Mouse (Mus musculus) spleen, embryonic (tissue): ENCODE measurements around the gene Cd276.

ENCODE experiments used
- CTCF ChIA-PET: fragments of 350-600 bp; sonication (Branson Sonifier 250); formaldehyde crosslinking; loops from one replicate; lab custom pipeline; 2022; lab: Charles Lee

Gene Cd276

DNA sequence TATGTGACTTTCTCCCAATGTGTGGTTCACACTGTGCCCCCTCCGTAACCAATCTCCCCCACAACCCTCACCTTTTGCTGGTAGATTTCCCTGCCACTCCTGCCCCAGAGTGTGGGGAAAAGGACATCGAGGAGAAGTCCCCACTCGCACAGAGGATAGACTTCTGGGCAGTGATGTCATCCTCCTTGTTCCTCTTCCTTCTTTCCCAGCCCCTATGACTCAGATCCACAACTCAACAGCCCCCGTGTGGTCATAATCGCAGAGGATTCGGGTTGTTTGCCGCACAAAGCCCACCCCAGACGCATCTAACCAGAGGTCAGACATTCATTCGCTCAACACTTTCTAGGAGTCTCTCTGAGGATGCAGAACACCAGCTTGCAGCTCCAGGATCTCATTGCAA, 3.2 kb downstream of the Cd276 start:
- CTCF ChIA-PET, result no interaction called here

- CTCF ChIA-PET, result no interaction called here
Observed at GRCm38 (mm10) chr9:58550928-58551327, 4.3 kb downstream of the Cd276 start.

GRCm38 (mm10) chr9:58549694-58550093, 5.5 kb downstream of the Cd276 start:
- CTCF ChIA-PET, result no interaction called here

GRCm38 (mm10) chr9:58548897-58549296, 6.3 kb downstream of the Cd276 start:
- CTCF ChIA-PET, result no interaction called here

DNA sequence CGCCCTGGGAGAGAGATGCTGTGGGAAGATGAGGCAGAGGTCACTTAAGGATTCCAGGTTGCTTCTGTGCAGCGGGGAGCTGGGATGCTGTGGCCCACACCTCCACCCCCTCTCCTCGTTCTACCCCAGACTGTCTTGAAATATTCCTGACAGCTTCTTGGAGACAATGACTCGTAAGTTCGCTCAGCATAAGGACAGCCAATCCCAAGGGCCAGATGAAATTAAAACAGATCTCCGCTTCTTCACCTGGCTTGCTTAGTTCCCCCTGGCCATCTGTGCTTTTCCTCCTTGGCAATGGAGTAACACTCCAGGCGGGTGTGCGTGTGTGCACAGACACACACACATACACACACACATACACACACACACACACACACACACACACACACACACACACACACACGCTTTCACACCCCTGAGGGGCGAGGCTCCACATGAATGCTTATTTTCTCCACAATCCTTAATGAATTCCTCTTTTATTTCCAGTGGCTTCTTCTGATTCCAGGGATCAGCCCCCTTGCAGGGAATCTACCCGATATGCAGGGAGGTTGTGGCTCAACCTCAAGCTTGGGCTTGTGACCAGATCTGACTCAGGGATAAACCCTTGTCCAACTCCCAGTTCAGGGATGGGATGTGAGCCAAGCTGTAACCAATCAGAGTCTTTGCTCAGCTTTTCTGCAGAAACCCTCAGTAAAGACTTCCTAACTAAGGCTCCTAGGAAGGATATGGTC, 8.4 kb downstream of the Cd276 start:
- CTCF ChIA-PET, result no interaction called here

GRCm38 (mm10) chr9:58545428-58545827, 9.8 kb downstream of the Cd276 start:
- CTCF ChIA-PET, result no interaction called here

DNA sequence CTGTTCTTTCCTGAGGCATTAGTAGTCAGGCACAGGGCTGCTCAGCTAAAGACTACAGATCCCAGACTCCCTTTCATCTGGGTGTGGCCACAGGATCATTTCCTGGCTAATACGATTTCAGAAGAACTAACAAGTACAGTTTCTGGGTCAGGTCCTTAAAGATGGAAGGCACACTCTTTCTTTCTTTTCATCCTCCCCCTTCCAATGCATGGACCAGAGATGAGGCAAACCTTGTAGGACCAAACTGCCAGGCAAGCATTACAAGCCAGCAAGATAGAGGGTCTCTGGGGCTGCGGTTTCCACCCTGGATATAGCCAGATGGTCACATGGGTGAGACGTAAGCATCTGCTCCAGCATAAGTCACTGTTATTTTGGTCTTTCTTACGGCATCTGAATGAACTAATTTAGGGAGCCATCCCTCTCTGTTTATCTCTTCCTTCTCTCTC, 10.3 kb downstream of the Cd276 start:
- CTCF ChIA-PET, result no interaction called here

DNA sequence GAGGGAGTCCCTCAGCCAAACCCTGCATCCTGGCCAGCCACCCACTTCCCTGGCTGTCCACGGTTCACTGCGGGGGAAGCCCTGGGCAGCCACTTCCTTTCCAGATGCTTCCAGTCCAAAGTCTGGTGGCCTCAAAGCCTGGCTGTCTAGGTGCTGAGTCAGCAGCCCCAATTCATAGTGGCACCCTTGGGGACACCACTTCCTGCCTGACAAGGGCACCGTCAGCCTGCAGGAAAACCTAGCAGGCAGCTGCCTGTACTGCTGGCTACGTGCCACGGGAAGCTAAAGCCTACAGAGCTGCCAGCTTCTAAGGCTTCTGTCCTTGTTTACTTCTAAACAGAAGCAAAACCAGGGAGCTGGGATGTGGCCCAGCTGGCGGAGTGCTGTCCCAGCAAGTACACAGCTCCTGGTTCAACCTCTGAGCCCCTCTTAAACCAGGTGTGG, 13.3 kb downstream of the Cd276 start:
- CTCF ChIA-PET, result interaction anchor here (0.6 to 1.1 kb wide), 2 partner anchors 109 to 287 kb away, joined by 3 read pairs; no protein-coding TSS in a partner anchor

DNA sequence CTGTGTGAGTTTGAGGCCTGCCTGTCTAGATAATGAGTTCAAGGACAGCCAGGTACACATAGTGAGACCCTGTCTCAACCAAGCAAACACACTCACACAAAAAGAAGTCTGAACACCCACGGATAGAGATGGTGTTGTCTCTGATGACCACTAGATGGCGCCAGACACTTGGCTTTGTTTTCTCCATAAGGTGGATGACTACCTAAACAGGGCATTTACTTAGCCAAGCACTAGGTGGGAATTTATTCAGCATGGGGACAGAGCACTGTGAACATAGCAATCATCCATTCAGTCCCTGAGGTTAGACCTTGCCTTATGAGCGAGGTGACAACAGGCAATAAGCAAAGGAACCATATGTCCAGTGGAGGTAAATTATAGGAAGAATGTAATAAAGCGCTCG, 15.4 kb downstream of the Cd276 start:
- CTCF ChIA-PET, result interaction anchor here (0.6 to 0.7 kb wide), 3 partner anchors 29 to 207 kb away, joined by 3 to 6 read pairs (median 4); no protein-coding TSS in a partner anchor

- CTCF ChIA-PET, result interaction anchor here (0.5 to 1.4 kb wide), 5 partner anchors 43 to 333 kb away, joined by 3 to 9 read pairs (median 5); no protein-coding TSS in a partner anchor
Observed at GRCm38 (mm10) chr9:58537774-58538173, 17.5 kb downstream of the Cd276 start.

DNA sequence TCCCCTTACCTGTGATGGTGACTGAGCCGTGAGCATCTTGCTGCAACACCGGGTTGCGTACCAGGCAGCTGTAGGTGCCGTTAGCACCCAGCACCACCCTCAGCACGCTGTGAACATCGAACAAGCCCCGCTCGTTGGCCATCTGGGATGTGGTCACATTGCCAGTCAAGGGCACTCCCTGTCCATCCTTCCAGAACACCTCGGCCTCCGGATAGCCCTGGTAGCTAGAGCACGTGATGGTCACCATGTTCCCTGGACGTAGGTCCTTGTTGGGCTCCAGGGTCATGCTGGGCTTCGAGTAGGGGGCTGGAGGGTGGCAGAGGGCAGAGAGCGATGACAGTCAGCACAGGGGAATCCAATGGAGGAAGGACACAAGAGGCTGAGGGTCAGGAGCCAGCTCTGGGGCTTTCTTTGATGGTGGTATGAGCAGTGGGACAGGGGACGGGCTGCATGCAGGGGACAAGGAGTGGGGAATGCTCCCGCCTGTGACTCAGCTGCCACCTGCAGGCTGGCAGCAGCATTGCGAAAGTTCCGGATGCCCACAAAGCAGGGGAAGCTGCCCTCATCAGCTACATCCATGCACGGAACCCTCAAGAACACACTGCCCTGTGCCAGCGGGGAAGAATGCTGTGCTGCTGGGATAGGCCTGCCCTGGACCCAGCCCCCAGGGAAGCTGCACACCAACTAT, 19.6 kb downstream of the Cd276 start:
- CTCF ChIA-PET, result interaction anchor here (0.6 to 1.6 kb wide), 5 partner anchors 19 to 773 kb away, joined by 4 to 12 read pairs (median 5); no protein-coding TSS in a partner anchor

DNA sequence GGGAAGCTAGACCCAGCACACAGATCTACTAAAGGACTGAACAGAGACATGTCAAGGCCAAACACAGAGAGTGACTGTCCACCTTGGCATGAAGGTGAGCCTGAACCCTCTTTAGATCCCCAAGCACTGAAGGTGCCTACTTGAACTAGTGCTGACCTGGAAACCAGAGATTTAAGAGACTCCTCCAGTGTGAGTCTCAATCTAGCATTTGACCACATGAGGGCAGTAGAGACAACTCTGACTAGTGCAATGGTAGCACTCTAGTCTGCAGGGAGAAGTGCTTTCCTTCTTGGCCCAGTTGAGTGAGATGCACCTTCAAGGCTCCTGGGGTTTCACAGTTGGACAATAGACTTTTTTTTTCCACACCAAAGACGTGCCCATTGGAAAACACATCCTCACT, 20.5 kb downstream of the Cd276 start:
- CTCF ChIA-PET, result interaction anchor here (0.6 to 1.6 kb wide), 4 partner anchors 20 to 141 kb away, joined by 4 to 11 read pairs (median 4); no protein-coding TSS in a partner anchor

GRCm38 (mm10) chr9:58533322-58533721, 21.9 kb downstream of the Cd276 start:
- CTCF ChIA-PET, result no interaction called here

DNA sequence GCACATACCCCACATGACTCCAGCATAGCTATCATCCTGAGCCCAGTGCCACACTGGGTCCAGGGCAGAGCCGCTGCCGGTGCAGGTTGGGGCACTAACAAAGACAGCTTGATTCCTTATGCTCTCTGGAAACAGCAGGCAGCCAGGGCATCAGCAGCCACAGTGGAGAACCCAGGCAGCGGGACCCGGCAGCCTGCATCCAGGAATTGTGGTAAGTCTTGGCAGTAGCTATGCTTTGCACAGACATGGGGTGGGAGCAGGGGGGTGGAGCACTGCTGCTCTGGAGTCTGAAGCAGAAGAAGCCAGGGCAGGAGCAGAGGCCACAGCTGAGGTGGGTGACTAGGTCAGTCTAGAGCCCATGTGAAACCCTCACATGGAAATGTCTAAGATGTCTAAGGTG, 23.0 kb downstream of the Cd276 start:
- CTCF ChIA-PET, result no interaction called here

- CTCF ChIA-PET, result interaction anchor here (0.5 to 0.6 kb wide), 2 partner anchors 137 to 309 kb away, joined by 4 to 5 read pairs; no protein-coding TSS in a partner anchor
Observed at GRCm38 (mm10) chr9:58530407-58530806, 24.8 kb downstream of the Cd276 start.

- CTCF ChIA-PET, result interaction anchor here (0.7 kb wide), 1 partner anchor 387 kb away, joined by 3 read pairs; no protein-coding TSS in a partner anchor
Observed at GRCm38 (mm10) chr9:58527841-58528240, 27.4 kb downstream of the Cd276 start.

GRCm38 (mm10) chr9:58525108-58525507, 30.1 kb downstream of the Cd276 start:
- CTCF ChIA-PET, result no interaction called here

DNA sequence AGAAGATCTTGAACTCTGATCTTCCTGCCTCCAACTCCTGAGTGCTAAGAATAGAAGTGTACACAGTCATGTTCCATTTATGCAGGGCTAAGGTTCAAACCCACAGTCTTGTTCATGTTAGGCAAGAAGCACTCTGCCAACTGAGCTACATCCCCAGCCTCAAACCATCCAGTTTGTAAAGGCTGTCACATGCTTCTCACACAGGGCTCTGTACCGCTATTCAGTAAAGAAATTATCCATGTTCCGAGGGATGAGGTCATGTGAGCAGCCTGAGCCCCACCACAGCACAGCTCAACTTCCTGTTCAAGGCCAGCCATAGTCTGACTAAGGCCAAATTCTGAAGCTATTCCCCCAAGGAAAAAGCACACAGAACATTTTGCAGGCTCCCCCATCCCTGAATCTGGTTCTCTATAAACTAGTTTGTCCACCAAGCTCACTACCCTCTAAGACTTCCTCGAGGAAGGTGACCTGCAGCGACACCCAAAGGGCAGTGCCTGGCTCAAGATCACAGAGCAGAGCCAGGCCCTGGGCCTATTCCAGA, 33.3 kb downstream of the Cd276 start:
- CTCF ChIA-PET, result interaction anchor here (0.5 kb wide), 1 partner anchor 23 kb away, joined by 3 read pairs; no protein-coding TSS in a partner anchor

- CTCF ChIA-PET, result no interaction called here
Observed at GRCm38 (mm10) chr9:58520816-58521581, 34.2 kb downstream of the Cd276 start.

DNA sequence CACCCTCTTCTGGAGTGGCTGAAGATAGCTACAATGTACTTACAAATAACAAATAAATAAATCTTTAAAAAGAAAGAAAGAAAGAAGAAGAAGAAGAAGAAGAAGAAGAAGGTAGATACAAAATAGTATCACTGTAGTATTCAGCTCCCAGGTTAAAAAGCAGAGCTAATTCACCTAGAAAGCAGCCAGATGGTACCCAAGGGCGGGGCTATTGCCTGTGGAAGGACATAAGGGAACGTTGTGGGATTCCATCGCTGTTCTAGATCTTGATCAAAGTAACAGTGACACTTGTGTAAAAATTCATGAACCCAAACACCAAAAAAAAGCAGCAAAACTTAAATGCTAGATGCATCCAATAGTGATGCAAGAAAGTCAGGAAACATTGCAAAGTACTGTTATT, 35.3 kb downstream of the Cd276 start:
- CTCF ChIA-PET, result no interaction called here
